Comparison of ENCODE assay signal across 10 mouse cellular contexts in genomic region chr5:139083841-139084240, GRCm38 (mm10).
DNase-seq lines count a peak whose midpoint lies in the region; ATAC-seq and TF ChIP-seq lines count a peak whose summit lies in the region.
"Had no signal": no experiment of that assay in that cellular context is flagged by ENCODE, and none has a peak within 500 bp of the region (broad histone marks: within the 10 kb centered on the region; RNA-seq: fewer than 3 reads in every experiment).

No protein-coding gene starts in this region.

- H3K4me3 ChIP-seq in neural tube, embryonic 11.5 days (ENCODE audit: low read depth, low read length), result no peak overlapping the region
- H3K4me3 ChIP-seq in heart, embryonic 12.5 days, result no peak overlapping the region
- H3K4me3 ChIP-seq in myocyte, result no peak overlapping the region
- H3K4me3 ChIP-seq: midbrain, embryonic 13.5 days had no signal

- 80% methylated on average over 4 of the region's 4 CpGs for WGBS in neural tube, embryonic 11.5 days
- 68% methylated on average over 4 of the region's 4 CpGs for WGBS in heart, embryonic 12.5 days

- no peak for ATAC-seq in neural tube, embryonic 11.5 days (ENCODE audit: insufficient read depth, low FRiP score, low TSS enrichment)
- ATAC-seq in heart, embryonic 12.5 days (ENCODE audit: insufficient number of reproducible peaks, low FRiP score), result no peak
- ATAC-seq: midbrain, embryonic 13.5 days had no signal

- DNase-seq in adrenal gland, adult 2 months, result peak; percentile 9
- no peak for DNase-seq in adrenal gland, postnatal 14 days
- DNase-seq in neural tube, embryonic 11.5 days (ENCODE audit: low spot score), result peak; percentile 7
- no peak for DNase-seq in neural tube, embryonic 10.5 days (ENCODE audit: extremely low spot score, low spot score)
- no peak for DNase-seq in spleen, postnatal 36 days (ENCODE audit: low spot score in 2 of 2)
- DNase-seq in ovary, postnatal 14 days (ENCODE audit: low spot score), result no peak
- DNase-seq: lung, postnatal 10 days had no signal

- no peak for TF ChIP-seq POLR2A in myocyte (IDR thresholded peaks at IDR 0.05; ENCODE audit: insufficient read length, low read depth)

- no peaks in the 10 kb centered on the region for H3K36me3 ChIP-seq in neural tube, embryonic 11.5 days (ENCODE audit: control insufficient read depth, insufficient read depth, low read length)
- no peaks in the 10 kb centered on the region for H3K36me3 ChIP-seq in heart, embryonic 12.5 days
- H3K36me3 ChIP-seq in myocyte (ENCODE audit: control insufficient read depth, insufficient read depth), result no peaks in the 10 kb centered on the region
- H3K36me3 ChIP-seq: midbrain, embryonic 13.5 days had no signal

- H3K4me2 ChIP-seq in neural tube, embryonic 11.5 days (ENCODE audit: low read depth), result no peak overlapping the region
- no peak overlapping the region for H3K4me2 ChIP-seq in heart, embryonic 12.5 days
- H3K4me2 ChIP-seq in myocyte (ENCODE audit: low read depth), result no peak overlapping the region
- H3K4me2 ChIP-seq: midbrain, embryonic 13.5 days had no signal

- H3ac ChIP-seq in myocyte (ENCODE audit: control insufficient read depth, insufficient read length), result no peak overlapping the region

- H3K4me1 ChIP-seq in neural tube, embryonic 11.5 days (ENCODE audit: control insufficient read depth, insufficient read depth, low read length), result peaks cover 3% of the 10 kb centered on the region; the same call in 1 of the 2 replicates
- H3K4me1 ChIP-seq in heart, embryonic 12.5 days (replicated peaks), result peaks cover 47% of the 10 kb centered on the region
- H3K4me1 ChIP-seq: midbrain, embryonic 13.5 days had no signal

- H3K27ac ChIP-seq in neural tube, embryonic 11.5 days (ENCODE audit: low read depth, low read length), result no peak overlapping the region
- H3K27ac ChIP-seq in heart, embryonic 12.5 days (ENCODE audit: poor library complexity, severe bottlenecking), result peak overlapping the region; percentile 45
- H3K27ac ChIP-seq: midbrain, embryonic 13.5 days had no signal

- no peaks in the 10 kb centered on the region for H3K27me3 ChIP-seq in neural tube, embryonic 11.5 days (ENCODE audit: control insufficient read depth, insufficient read depth, low read length)
- no peaks in the 10 kb centered on the region for H3K27me3 ChIP-seq in heart, embryonic 12.5 days (replicated peaks)
- no peaks in the 10 kb centered on the region for H3K27me3 ChIP-seq in myocyte (ENCODE audit: control insufficient read depth, insufficient read depth, insufficient read length)
- H3K27me3 ChIP-seq: midbrain, embryonic 13.5 days had no signal

- H3K79me2 ChIP-seq in myocyte (ENCODE audit: control insufficient read depth, insufficient read depth), result no peaks in the 10 kb centered on the region

- H3K9ac ChIP-seq in neural tube, embryonic 11.5 days (ENCODE audit: low read length), result no peak overlapping the region
- no peak overlapping the region for H3K9ac ChIP-seq in heart, embryonic 12.5 days
- H3K9ac ChIP-seq: midbrain, embryonic 13.5 days had no signal

- no peaks in the 10 kb centered on the region for H3K9me3 ChIP-seq in neural tube, embryonic 11.5 days (ENCODE audit: control insufficient read depth, low read length)
- no peaks in the 10 kb centered on the region for H3K9me3 ChIP-seq in heart, embryonic 12.5 days (replicated peaks)
- H3K9me3 ChIP-seq: midbrain, embryonic 13.5 days had no signal

TF ChIP-seq in myocyte, 11 proteins besides CTCF, POLR2A, EP300 and RAD21:
- TF ChIP-seq MAX (IDR thresholded peaks at IDR 0.05; ENCODE audit: low read depth) (no peak), TCF12 (IDR thresholded peaks at IDR 0.05; ENCODE audit: insufficient read depth, poor library complexity, severe bottlenecking) (peak; percentile 8), TCF3 (IDR thresholded peaks at IDR 0.05; ENCODE audit: insufficient read length, low read depth) (no peak), E2F4 (IDR thresholded peaks at IDR 0.05; ENCODE audit: insufficient read depth) (no peak), CEBPB (IDR thresholded peaks at IDR 0.05; ENCODE audit: insufficient read depth, poor library complexity, severe bottlenecking) (no peak), REST (IDR thresholded peaks at IDR 0.05; ENCODE audit: insufficient read depth, insufficient read length) (no peak), POLR2AphosphoS2 (IDR thresholded peaks at IDR 0.05; ENCODE audit: insufficient read length, low read depth) (no peak), MYOG (IDR thresholded peaks at IDR 0.05; ENCODE audit: control insufficient read depth in 1 of 3, insufficient read depth in 1 of 3, insufficient read length in 2 of 3, low read depth in 2 of 3) (no peak), SRF (IDR thresholded peaks at IDR 0.05; ENCODE audit: control insufficient read depth, insufficient read length, low read depth) (no peak), MYOD1 (IDR thresholded peaks at IDR 0.05; ENCODE audit: control insufficient read depth in 1 of 3, insufficient read length in 2 of 3, low read depth in 2 of 3) (peak in 1 of 3 experiments; percentile 33), USF1 (IDR thresholded peaks at IDR 0.05; ENCODE audit: low read depth) (no peak)

Comparison
In these comparisons a context has a peak if more than half of its experiments do, and no peak if none do; other contexts are left out.
1. DNase-seq: peak in adrenal gland, adult 2 months (single experiment) and neural tube, embryonic 11.5 days (single experiment); none in adrenal gland, postnatal 14 days (single experiment), neural tube, embryonic 10.5 days (single experiment), spleen, postnatal 36 days (0 of 2) and ovary, postnatal 14 days (single experiment).